Mouse (Mus musculus) embryonic fibroblast, embryonic 13.5 days (primary cell): Measurements from ENCODE around the gene Dppa3.

Experiments used
- CTCF ChIP-seq: IDR thresholded peaks from 2 replicates; pipeline ENCODE4 v1.5.1; 2011; ENCODE audit warnings: mild to moderate bottlenecking, control low read depth, low read length, moderate library complexity, borderline replicate concordance; ENCODE audit not compliant: insufficient read depth
- POLR2A ChIP-seq: IDR thresholded peaks from 2 replicates; pipeline ENCODE4 v1.6.1; 2011; ENCODE audit warnings: low read depth, mild to moderate bottlenecking, control low read depth, low read length, moderate library complexity

- TF ChIP-seq POLR2A: no peak
- no peak for TF ChIP-seq CTCF
These were observed 47.1 kb upstream of the Dppa3 start for GRCm38 (mm10) chr6:122579086-122579485.
